Mouse (Mus musculus) intestine, embryonic 16.5 days (tissue): ENCODE measurements around the gene P2rx4. TPM values are rescaled to one million over a fixed set of nuclear protein-coding genes. Genes with fewer than 3 reads are reported as not detected.

ENCODE experiments used
- ATAC-seq: fragments of 200-750 bp; cut with Nextera tagmentation; 2 replicates; pipeline ENCODE4 v1.8.0; 2017; ENCODE audit warnings: moderate TSS enrichment, moderate library complexity
- H3K27ac ChIP-seq: fragments of 300-500 bp; sonication (generic); 2 replicates; pipeline ENCODE4 v1.5.1; 2014; ENCODE audit warnings: mild to moderate bottlenecking, low read length
- H3K27me3 ChIP-seq: fragments of 300-500 bp; sonication (generic); replicated peaks from 2 replicates; pipeline ENCODE4 v1.6.1; 2014; ENCODE audit warnings: low read length, control low read depth, mixed read lengths; ENCODE audit not compliant: control insufficient read depth, insufficient read depth
- H3K36me3 ChIP-seq: fragments of 300-500 bp; sonication (generic); 2 replicates; pipeline ENCODE4 v1.6.1; 2014; ENCODE audit warnings: low read length, control low read depth; ENCODE audit not compliant: control insufficient read depth, insufficient read depth
- H3K4me1 ChIP-seq: fragments of 300-500 bp; sonication (generic); 2 replicates; pipeline ENCODE4 v1.6.1; 2014; ENCODE audit warnings: low read length, control low read depth, mixed read lengths; ENCODE audit not compliant: control insufficient read depth, insufficient read depth
- H3K4me2 ChIP-seq: fragments of 300-500 bp; sonication (generic); 2 replicates; pipeline ENCODE4 v1.6.1; 2014; ENCODE audit warnings: low read depth, low read length, control low read depth
- H3K4me3 ChIP-seq: fragments of 300-500 bp; sonication (generic); 2 replicates; pipeline ENCODE4 v1.5.1; 2014; ENCODE audit warnings: mild to moderate bottlenecking, low read length
- H3K9ac ChIP-seq: fragments of 300-500 bp; sonication (generic); 2 replicates; pipeline ENCODE4 v1.6.1; 2014; ENCODE audit warnings: low read depth, low read length
- H3K9me3 ChIP-seq: fragments of 300-500 bp; sonication (generic); 2 replicates; pipeline ENCODE4 v1.6.1; 2016; ENCODE audit warnings: low read length, control low read depth; ENCODE audit not compliant: control insufficient read depth
- WGBS: fragments of 180-500 bp; shearing (Covaris S2); extraction: QIAGEN DNeasy Blood & Tissue Kit; methylation state at CpG from one replicate; pipeline ENCODE4 v1.1.7; 2014; 5-methylcytosine and 5-hydroxymethylcytosine counted together
- polyA plus RNA-seq: library from polyadenylated mRNA; unstranded; fragments of >200 nt; fragmentation: Nextera tagmentation; extraction: Ambion mirVana; gene quantifications from 2 replicates; pipeline ENCODE4 v1.2.1, GENCODE M21; 2015

The P2rx4 gene
- polyA plus RNA-seq, 1 experiment from 2014 or later: 59.6 TPM

DNA sequence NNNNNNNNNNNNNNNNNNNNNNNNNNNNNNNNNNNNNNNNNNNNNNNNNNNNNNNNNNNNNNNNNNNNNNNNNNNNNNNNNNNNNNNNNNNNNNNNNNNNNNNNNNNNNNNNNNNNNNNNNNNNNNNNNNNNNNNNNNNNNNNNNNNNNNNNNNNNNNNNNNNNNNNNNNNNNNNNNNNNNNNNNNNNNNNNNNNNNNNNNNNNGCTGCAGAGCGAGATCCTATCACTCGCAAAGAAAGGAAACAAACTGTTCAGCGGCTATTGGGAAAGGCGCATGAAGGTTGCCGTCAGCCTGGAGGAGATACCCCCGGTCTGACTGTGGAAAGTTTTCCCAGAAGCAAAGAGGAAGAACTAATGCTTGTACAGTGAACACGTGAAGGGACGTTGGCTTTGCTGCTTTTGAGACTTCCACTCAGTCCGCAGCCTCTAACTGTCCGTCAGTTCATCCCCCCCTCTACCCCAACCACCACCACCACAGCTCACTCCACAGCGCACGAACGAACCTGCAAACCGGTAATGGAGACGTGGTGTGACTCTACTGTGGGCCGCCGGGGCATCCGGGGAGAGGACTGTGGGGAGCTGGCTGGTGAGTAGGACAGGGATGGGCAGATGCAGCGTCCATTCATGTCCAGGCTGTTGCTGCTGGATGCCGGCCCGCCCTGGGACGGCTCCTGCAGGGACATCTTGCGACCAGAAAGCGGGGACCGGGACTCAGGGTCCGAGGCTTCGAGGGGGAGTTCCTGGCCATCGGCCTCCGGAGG, 56.1 kb downstream of the P2rx4 start:
- 73% methylated on average over 29 of the region's 29 CpGs for WGBS
- ATAC-seq: peak; percentile 26; the same call in 1 of the 2 replicates
- no peak overlapping the region for H3K9ac ChIP-seq
- H3K4me3 ChIP-seq: no peak overlapping the region
- no peak overlapping the region for H3K4me2 ChIP-seq
- no peaks in the 10 kb centered on the region for H3K9me3 ChIP-seq
- no peaks in the 10 kb centered on the region for H3K36me3 ChIP-seq
- no peak overlapping the region for H3K27ac ChIP-seq
- no peaks in the 10 kb centered on the region for H3K27me3 ChIP-seq
- H3K4me1 ChIP-seq: peaks cover 6% of the 10 kb centered on the region

DNA sequence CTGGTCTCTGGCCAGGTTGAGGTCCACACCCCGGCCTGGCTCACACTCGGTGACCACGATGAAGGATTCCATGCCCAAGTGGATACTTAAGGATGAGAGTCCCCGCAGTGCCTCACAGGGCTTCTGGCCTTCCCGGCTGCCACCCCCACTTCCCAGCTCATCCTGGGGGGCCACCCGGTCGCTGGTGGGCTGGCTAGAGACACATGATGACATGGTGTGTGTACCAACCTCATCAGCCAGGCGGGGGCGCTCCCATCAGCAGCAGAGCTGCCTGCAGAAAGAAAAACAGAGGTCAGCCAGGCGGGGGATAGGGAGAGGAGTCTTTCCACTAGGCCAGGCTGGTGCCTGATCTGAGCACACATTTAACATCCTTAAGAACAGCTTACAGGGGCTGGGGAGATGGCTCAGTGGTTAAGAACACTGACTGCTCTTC, 56.7 kb downstream of the P2rx4 start:
- Histone ChIP-seq H3K4me2 (no peak overlapping the region), H3K27ac (no peak overlapping the region), H3K9me3 (no peaks in the 10 kb centered on the region), H3K36me3 (no peaks in the 10 kb centered on the region), H3K4me3 (no peak overlapping the region), H3K4me1 (peaks cover 6% of the 10 kb centered on the region), H3K9ac (no peak overlapping the region), H3K27me3 (no peaks in the 10 kb centered on the region)
- 64% methylated on average over 10 of the region's 10 CpGs for WGBS
- no peak for ATAC-seq

DNA sequence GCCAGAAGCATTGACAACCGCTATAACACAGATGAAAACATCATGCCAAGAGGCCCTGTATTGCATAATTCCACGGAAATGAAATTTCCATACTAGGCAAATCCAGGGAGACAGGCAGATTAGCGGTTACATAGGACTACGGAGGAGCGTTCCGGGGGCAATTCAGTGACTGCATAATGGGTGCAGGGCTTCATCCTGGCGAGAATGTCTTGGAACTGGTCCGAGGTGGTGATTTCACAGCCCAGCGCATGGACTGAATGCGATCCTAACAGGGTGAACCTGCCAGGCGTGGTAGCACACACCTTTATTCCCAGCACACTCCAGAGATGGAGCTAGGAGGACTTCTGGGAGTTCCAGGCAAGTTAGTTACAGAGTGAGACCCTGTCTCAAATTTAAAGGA, 59.9 kb downstream of the P2rx4 start:
- no peaks in the 10 kb centered on the region for H3K9me3 ChIP-seq
- ATAC-seq: no peak
- no peaks in the 10 kb centered on the region for H3K36me3 ChIP-seq
- H3K4me3 ChIP-seq: no peak overlapping the region
- H3K27me3 ChIP-seq: no peaks in the 10 kb centered on the region
- H3K27ac ChIP-seq: no peak overlapping the region
- no peak overlapping the region for H3K4me2 ChIP-seq
- H3K9ac ChIP-seq: no peak overlapping the region
- H3K4me1 ChIP-seq: peaks cover 14% of the 10 kb centered on the region
- 92% methylated on average over 11 of the region's 11 CpGs for WGBS

DNA sequence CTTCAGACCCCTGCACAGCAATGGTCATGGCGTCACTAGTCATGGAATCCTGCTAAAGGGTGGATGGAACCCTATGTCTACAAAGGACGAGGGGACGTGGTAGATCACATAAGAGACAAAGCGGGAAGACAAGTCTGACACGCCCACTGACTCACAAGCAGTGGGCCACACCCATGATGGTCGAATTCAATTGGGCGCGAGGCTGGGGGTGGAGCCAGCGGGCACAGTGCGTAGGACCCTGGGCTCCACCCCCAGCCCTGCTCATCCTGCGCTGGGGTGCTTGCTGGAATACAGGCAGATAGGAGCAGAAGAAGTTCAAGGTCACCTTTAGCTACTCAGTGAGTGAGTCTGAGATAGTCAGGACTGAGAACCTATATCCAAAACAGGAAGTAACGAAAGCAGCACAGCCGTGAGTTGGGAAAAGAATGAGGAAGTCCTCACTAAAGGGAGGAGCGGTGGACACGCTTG, 61.8 kb downstream of the P2rx4 start:
- Histone ChIP-seq H3K9ac (no peak overlapping the region), H3K36me3 (no peaks in the 10 kb centered on the region), H3K4me1 (peaks cover 8% of the 10 kb centered on the region), H3K27ac (no peak overlapping the region), H3K4me2 (no peak overlapping the region), H3K4me3 (no peak overlapping the region), H3K27me3 (no peaks in the 10 kb centered on the region), H3K9me3 (no peaks in the 10 kb centered on the region)
- 83% methylated on average over 15 of the region's 15 CpGs for WGBS
- ATAC-seq: no peak

DNA sequence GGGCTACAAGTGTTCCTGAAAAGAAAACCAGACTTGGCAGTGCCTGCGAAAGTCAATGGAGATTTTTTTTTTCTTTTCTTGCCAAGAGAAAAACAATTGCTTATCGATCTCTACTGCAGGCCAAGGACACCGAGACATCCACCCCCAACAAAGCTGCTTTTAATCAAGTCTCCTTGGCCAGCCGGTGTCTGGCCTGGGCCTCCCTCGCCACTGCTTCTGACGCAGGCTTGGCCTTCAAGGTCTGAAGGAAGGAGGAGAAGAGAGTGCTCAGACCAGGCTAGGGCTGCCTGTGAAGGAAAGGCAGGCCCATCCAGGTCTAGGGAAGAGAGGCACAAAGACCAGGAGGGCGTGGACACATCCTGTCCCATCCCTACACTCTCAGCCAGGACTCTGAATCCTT, 63.0 kb downstream of the P2rx4 start:
- Histone ChIP-seq H3K9me3 (no peaks in the 10 kb centered on the region), H3K36me3 (no peaks in the 10 kb centered on the region), H3K4me2 (no peak overlapping the region), H3K27ac (peak overlapping the region; percentile 60), H3K4me1 (peaks cover 8% of the 10 kb centered on the region), H3K4me3 (no peak overlapping the region), H3K9ac (peak overlapping the region; percentile 41; the same call in 1 of the 2 replicates), H3K27me3 (no peaks in the 10 kb centered on the region)
- ATAC-seq: no peak
- 64% methylated on average over 7 of the region's 7 CpGs for WGBS

DNA sequence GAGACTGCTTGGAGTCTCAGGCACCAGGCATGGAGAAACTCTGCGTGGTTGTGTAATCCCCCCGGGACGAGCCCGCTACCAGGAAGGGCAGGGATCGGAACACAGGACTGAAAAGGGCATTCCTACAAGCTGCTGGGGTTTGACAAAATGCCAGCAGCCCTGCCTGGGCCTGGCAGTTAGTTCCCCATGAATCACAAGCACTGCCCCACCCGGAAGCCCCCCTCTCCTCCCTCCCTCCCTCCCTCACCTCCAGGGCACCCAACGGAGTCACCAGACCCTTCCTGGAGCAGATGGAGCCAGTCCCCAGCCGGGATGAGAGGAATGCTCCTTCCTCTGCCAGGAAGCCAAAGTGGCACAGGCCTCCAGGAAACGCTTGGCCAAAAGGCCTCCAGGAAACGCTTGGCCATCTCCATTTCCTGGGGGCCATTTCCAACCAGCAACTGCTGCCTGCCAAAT, 63.5 kb downstream of the P2rx4 start:
- no peak for ATAC-seq
- H3K4me3 ChIP-seq: no peak overlapping the region

DNA sequence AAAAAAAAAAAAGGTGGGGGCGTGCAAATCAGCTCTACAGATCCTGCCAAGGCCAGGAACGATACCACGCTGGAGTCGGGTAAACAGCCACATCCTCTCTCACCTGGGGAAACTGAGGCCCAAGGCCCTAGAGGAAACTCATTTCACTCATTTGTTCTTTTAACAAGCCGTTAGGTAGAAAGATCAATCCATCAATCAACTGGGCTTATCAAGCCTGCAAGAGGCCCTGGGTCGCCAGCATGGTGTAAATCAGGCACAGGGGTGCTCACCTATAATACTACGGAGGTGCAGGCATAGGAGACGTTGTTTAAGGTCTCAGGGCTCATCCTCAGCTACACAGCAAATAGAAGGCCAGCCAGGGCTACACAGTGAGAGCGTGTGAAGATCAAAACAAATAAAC, 64.1 kb downstream of the P2rx4 start:
- no peak overlapping the region for H3K4me3 ChIP-seq
- H3K4me2 ChIP-seq: no peak overlapping the region
- no peak overlapping the region for H3K9ac ChIP-seq
- no peaks in the 10 kb centered on the region for H3K36me3 ChIP-seq
- 76% methylated on average over 9 of the region's 9 CpGs for WGBS
- ATAC-seq: no peak
- peaks cover 8% of the 10 kb centered on the region for H3K4me1 ChIP-seq
- no peaks in the 10 kb centered on the region for H3K27me3 ChIP-seq
- H3K27ac ChIP-seq: no peak overlapping the region
- no peaks in the 10 kb centered on the region for H3K9me3 ChIP-seq

More for the DNA sequence above, 63.5 kb downstream of the P2rx4 start:
- peaks cover 8% of the 10 kb centered on the region for H3K4me1 ChIP-seq
- H3K27ac ChIP-seq: peak overlapping the region; percentile 60
- 0 out of 2 replicates have a peak overlapping the region, but pooled peaks have one; percentile 41 for H3K9ac ChIP-seq
- no peaks in the 10 kb centered on the region for H3K36me3 ChIP-seq
- 45% methylated on average over 10 of the region's 10 CpGs for WGBS
- no peaks in the 10 kb centered on the region for H3K9me3 ChIP-seq
- no peaks in the 10 kb centered on the region for H3K27me3 ChIP-seq
- no peak overlapping the region for H3K4me2 ChIP-seq

DNA sequence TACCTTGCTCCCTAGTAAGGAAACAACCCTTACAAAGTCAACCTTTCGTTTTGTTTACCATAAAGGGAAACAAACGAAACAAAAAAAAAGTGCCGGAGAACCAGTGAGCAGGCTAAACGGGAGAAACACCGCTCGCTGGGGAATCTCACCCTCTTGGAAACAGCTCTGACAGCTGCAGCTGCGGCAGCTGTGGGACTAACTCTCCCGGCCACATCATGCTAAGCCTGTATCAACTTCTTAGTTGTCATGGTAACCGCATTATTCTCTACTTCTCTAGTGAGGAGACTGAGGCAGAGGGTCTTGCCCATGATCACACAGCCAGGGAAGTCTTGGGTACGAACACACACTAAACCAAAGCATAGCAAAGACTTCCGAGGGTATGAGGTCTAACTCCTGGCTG, 66.4 kb downstream of the P2rx4 start:
- Histone ChIP-seq H3K9me3 (no peaks in the 10 kb centered on the region), H3K9ac (no peak overlapping the region), H3K4me2 (no peak overlapping the region), H3K4me3 (no peak overlapping the region), H3K4me1 (peaks cover 15% of the 10 kb centered on the region), H3K27me3 (no peaks in the 10 kb centered on the region), H3K36me3 (no peaks in the 10 kb centered on the region), H3K27ac (no peak overlapping the region)
- 77% methylated on average over 11 of the region's 11 CpGs for WGBS
- no peak for ATAC-seq

DNA sequence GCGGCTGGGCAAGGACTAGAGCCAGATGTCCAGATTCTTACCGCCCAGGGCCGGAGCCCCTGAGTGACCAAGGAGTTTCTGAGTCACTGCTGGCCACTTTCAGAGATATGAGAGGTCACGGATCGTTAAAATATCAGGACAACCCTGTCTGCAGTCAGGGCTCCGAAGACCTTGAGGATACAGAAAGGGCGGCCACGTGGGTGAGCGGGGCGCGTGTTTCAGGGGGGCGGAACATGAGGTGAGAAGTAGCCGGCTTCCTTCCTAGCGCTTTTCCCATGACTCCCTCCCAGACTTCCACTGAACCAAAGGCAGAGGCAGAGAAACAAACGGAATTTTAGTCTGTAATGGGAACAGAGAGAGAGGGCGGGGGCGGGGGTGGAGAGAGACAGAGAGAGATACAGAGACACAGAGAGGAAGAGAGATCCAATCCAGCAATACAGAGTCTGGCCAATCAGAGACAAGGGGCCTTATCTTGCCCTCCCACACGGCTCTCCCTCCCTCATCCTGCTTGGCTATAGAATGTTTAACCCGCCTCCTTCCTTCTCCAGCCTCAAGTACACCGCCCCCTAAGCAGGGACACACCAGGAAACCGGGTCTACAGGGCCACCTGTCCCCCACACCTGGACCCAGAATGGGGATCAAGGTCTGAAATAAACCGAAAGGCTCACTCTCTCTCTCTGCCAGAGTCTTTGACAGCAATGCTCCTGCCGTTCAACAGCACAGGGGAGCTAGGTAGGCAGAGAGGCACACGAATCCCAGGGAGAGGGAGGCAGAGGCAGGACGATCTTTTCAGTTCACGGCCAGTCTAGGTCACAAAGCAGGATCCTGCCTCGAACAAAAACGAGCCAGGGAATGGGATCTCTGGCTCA, 67.6 kb downstream of the P2rx4 start:
- Histone ChIP-seq H3K4me3 (no peak overlapping the region), H3K4me1 (peaks cover 15% of the 10 kb centered on the region), H3K9ac (no peak overlapping the region), H3K4me2 (no peak overlapping the region), H3K27ac (no peak overlapping the region), H3K9me3 (no peaks in the 10 kb centered on the region), H3K36me3 (no peaks in the 10 kb centered on the region), H3K27me3 (no peaks in the 10 kb centered on the region)
- peak; percentile 58 for ATAC-seq
- WGBS: 67% methylated on average over 28 of the region's 28 CpGs
